Mouse (Mus musculus) hematopoietic stem cell, adult 5-6 weeks (primary cell): ENCODE data around the gene Etl4. TPM values are rescaled to one million over a fixed set of nuclear protein-coding genes. Genes with fewer than 3 reads are reported as not detected.
A peak's percentile ranks its signal among the peaks of the same experiment; 100 is the strongest.

Experiments used
- ATAC-seq, 2 experiments: fragments of 125-278 bp in 1 of 2; replicated peaks in 1 of 2; 2 replicates each; pipeline ENCODE4 v1.8.0; 2016 to 2017; ENCODE audit warnings: inconsistent platforms in 2 of 2, mild to moderate bottlenecking in 2 of 2, moderate number of reproducible peaks in 2 of 2, low read depth in 1 of 2, moderate TSS enrichment in 1 of 2; ENCODE audit not compliant: low FRiP score in 2 of 2, poor library complexity in 2 of 2, severe bottlenecking in 2 of 2, insufficient read depth in 1 of 2, low TSS enrichment in 1 of 2
- total RNA-seq: library from RNA; stranded (forward); fragments of 172-1452, 232-1000 nt; gene quantifications from 2 replicates; pipeline ENCODE4 v1.2.3, GENCODE M21; 2017

Etl4 gene
- total RNA-seq, 1 experiment from 2014 or later, result 3.0 TPM

DNA sequence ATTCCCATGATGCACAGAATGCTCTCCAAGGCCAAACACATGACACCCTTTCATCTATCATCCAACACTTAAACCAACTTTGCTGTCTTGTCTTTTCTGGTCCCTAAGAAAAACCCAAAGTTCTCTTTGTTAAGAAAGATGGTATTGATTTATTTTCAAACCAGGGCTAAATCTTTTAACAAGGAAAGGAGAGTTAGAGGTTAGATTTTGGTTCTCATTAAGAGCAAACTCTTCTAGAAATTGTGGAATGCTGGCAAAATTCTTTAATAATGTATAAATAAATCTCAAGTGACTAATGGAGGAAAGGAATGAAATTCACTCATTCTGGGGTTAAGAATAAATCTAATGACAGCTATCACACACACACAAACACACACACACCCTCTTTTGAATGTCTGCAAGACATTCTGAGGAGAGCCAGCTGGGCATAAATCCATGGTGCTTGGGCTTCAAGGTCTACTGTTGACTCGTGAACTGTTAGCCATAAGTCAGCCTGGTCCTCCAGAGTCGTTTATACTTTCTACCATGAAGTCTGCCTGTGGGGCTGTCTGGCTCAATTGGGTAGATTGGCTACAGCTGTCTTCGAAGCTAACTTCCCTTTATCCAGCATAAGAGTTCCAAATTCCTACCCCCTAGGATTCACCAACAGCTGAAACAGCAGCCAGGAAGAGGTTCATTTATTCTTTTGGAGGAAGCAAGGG, 544.1 kb downstream of the Etl4 start:
- ATAC-seq, result no peak

- ATAC-seq, result no peak
Measured at GRCm38 (mm10) chr2:20479199-20479598, 569.6 kb downstream of the Etl4 start.

DNA sequence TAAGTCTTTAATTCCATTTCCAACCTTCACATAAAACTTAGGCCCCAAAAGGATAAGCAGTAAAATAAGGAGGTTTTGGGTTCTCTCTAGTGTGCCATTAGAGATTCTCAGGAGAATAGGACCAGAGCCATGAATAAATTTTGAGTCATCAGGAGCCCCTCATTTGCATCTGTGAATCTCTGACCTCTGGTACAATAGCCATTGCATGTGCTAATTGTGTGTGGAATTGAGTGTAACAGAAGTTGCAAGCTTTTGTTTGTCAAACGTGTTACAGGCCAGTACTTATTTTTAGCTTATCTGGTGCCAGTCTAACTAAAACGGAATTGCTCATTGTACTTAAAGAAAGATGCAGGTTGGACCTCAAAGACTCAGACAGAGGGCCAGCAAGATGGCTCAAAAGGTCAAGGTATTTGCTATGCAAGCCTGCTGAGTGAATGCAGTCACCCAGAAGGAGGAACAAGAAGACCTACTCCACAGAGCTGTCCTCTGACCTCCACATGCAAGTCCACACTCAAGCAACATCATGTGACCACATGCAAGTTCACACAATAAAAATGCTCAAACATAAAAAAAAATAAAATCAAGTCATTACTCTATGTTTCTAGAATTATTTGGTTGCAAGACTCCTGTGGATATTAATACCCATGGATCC, 576.7 kb downstream of the Etl4 start:
- ATAC-seq, result no peak

DNA sequence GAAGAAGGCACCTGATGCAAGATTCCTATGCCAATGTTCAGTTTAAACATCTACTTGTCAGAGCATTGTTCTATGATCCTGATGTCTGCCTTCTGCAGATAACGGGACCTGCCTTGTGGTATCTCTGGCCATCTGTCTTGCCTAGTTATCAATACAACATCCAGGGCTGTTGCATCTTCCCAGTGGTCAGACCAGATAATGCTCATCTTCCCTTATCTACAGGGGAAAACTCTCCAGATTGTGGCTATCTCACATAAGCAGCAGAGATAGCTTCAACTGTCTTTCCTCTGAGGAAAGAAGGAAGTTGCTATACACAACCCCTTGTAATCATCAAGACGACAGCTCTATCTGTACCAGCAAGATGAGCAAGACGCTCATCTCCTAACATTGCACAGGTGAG, 579.5 kb downstream of the Etl4 start:
- ATAC-seq, result no peak

- no peak for ATAC-seq
Measured at GRCm38 (mm10) chr2:20492125-20492524, 582.5 kb downstream of the Etl4 start.

DNA sequence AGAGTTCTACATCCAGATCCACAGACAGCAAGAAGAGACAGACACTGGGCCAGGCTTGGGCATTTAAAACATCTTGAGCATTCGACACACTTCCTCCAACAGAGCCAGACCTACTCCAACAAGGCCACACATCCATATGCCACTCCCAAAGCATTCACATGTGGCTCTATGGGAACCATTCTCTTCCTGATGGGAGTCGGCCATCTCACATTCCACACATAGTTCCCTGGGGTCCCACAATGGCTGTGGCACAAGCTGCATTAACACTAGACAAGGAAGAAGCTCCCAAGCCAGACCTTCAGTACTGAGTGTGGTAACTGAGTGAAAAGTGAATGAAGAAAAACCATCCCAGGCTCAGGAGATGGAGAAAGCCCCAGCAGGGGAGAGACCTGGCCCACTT, 584.2 kb downstream of the Etl4 start:
- ATAC-seq, result no peak

DNA sequence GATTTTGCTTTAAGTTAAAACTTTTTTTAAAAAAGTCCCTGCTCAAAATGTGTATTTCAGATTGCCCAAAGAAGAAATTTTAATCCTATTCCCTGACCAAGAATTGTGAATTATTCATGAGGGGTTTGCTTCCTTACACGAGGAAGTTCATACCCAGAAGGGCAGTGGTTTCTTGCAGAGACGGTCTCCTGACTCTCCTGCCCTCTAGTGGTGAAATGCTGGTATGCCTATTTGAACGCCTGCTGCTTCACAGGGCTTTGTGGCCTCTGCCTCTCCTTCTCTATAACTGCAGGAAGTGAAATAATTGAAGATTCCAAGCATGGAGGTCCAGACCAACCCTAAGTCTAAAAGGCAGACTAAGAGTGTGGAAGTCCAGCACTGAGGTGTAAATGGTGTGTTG, 585.1 kb downstream of the Etl4 start:
- ATAC-seq, result peak; percentile 88

GRCm38 (mm10) chr2:20496219-20496800, 586.7 kb downstream of the Etl4 start:
- no peak for ATAC-seq

DNA sequence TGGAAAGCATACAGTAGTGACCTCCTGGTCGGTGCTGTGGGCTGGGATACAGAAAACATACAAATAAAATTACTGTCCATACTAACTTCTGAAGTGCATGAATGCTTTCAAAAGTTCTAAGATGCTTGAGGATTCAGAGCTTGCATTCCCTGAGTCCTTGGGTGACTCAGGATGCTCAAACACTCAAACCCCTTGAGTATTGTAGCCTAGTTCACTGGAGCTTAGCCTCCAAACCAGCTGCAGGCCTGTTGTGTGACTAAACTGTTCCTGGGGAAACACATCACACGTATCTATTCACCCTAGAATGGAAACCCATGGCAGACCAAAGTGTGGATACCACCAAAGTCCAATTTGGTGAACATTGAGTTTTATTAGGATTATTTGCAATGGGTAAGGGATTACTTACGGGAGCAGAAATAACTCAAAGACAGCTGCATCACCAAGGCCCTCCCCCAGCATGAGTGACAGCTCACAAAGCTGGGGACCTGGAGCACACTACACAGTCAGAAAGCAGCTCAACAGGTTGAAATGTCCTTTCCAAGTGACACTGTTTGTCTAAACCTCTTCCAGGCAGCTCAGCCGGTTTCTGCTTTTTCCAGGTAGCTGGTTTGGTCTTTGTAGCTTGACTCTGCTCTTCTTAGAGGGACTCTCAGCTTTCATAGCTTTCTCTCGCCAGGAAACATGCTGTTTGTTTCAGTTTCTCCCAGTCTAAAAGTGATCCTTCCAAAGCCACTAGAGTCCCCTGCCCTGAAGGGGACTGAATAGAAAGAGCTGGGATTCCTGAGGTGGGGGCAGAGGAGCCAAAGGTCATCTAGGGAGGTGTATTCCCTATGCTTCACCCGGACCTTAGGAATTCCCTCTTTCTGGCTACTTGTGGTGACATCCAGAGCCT, 598.5 kb downstream of the Etl4 start:
- ATAC-seq, result no peak

DNA sequence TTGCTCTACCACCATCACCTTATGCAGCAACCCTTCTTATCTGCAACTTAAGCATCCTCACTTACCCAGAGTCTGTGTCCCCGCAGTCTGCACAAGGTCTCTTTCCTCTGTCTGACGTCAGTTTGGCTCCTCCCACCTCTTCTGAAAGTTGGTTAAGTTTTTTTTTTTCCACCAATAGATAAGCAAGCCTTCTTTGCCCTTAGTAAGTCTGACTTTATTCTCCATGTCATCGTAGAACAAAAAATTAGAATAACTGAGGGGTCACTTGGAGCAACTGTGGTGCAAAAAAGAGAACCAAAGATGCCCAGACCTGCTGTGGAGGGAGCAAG, 599.1 kb downstream of the Etl4 start:
- ATAC-seq, result no peak

GRCm38 (mm10) chr2:20510061-20510460, 600.5 kb downstream of the Etl4 start:
- no peak for ATAC-seq

- ATAC-seq, result no peak
Measured at GRCm38 (mm10) chr2:20516270-20516865, 606.8 kb downstream of the Etl4 start.

DNA sequence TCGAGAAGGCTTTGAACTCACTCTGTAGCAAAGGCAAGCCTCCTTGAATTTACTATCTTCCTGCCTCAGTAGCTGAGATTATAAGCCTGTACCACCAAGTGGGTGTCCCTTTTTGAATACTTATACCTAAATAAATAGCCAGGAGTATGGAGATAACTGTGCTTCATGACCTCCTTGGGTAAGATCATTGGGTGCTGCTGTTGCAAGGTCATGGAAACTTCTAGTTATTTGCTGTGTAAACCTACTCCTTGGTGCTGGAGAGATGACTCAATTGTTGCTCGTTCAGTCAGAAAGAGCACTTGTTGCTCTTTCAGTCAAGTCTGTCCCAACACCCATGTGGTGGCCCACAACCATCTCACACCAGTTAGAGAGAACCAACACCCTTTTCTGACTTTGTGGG, 608.3 kb downstream of the Etl4 start:
- ATAC-seq, result no peak

GRCm38 (mm10) chr2:20518506-20518905, 608.9 kb downstream of the Etl4 start:
- no peak for ATAC-seq

DNA sequence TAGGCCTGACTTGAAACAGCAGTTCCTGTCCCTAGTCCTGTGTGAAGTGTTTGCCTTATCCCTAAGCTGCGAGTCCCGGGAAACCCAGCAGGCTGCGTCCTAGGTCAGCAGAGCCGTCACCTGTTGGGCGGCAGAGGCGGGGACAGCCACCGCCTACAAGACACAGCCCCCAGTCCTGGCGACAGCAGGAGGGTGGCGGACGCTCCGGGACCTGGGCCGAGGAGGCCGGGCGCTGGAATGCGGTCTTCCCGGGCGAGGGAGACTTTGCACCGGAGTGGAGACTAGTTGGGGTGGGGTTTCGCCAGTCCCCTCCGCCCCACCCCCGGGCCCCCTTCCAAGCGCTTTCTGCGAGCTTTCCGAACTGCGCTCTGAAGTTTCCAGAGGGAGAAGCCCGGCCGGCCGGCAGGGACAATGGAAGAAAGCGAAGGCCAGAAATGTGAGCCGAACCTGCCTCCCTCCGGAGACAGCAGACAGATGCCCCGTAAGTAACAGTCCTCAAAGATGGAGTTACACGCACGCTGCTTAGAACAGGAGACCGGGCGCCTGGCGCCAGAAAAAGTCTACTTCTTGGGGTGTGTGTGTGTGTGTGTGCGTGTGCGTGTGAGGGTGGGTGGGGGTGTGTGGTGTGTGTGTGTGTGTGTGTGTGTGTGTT, 610.0 kb downstream of the Etl4 start:
- ATAC-seq, result no peak

DNA sequence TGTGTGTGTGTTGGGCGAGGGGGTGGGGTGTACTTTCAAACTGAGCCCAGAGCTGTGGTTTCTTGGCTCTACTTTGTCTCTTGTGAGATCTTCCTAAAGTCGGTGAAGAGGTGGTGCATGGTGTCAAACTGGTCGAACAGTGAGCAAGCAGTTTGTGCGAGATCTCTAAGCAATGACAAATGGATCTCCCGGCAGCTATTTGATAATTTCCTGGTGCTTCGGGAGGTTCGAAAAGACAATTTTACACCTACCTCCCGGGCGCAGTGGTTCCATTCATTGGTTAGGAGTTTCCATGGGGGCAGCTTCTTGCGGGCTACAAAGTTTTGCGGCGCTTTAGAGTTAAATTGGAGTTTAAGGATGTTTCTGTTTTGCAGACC, 610.5 kb downstream of the Etl4 start:
- ATAC-seq, result peak in 1 of 2 experiments; percentile 35; a peak in 1 of 4 replicates
